Mouse (Mus musculus) E14TG2a.4 (cell line): ENCODE measurements around the gene Fgf3.

Experiments used
- CTCF ChIP-seq: conservative IDR thresholded peaks from 2 replicates; pipeline ENCODE4 v1.5.1; 2014; ENCODE audit warnings: low read length
- NANOG ChIP-seq: IDR thresholded peaks from 2 replicates; pipeline ENCODE4 v1.6.1; 2014; ENCODE audit warnings: borderline replicate concordance, low read length, mixed read lengths
- POU5F1 ChIP-seq: IDR thresholded peaks from 2 replicates; pipeline ENCODE4 v1.6.1; 2014; ENCODE audit warnings: low read length, borderline replicate concordance

GRCm38 (mm10) chr7:144798471-144798870 is 39.4 kb upstream of the Fgf3 start:
- TF ChIP-seq CTCF (peak; percentile 48), POU5F1 (no peak), NANOG (no peak)
